Mouse (Mus musculus) effector memory CD4-positive, alpha-beta T cell, adult 7 months (primary cell): ENCODE data around the gene Vmn2r29. TPM values are rescaled to one million over a fixed set of nuclear protein-coding genes. Genes with fewer than 3 reads are reported as not detected.

Experiments
- polyA plus RNA-seq: library from polyadenylated mRNA; unstranded; fragments of 100-300 nt; shearing (Covaris generic); gene quantifications from one replicate; pipeline ENCODE4 v1.2.1, GENCODE M21; 2017

Gene Vmn2r29
- polyA plus RNA-seq = not detected

DNA sequence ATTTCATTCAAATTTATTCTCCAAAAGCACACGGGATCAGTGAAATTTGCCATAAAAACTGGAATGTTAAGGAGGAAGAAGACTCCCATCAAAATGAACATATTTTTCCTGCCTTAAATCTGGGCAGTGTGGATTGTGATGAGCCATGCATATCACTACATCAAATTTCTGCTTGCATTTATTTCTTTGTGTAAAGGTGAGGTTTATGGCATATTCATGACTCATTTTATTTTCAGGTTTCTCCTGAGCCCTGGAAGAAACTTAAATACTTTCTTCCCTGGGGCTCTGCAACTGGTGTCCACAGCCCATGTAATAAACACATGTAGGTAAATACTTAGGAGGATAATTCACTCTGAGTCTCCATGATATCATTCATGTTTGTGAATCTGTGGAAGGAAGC lies at the start of gene Vmn2r29:
Gene Vmn2r29 (minus strand): TSS at position 101 of the 400 bp plus-strand sequence.

GRCm38 (mm10) chr7:7277966-7278567 lies 30.9 kb upstream of the Vmn2r29 start, which contains the start of gene Gm45844:
TSS of gene Gm45844 (minus strand) at chr7:7278289.

GRCm38 (mm10) chr7:7209313-7210151 lies 37.6 kb downstream of the Vmn2r29 start, which contains the start of gene Zfp772:
TSS of gene Zfp772 (minus strand) at chr7:7209998.

Other genes starting within 250 kb of the Vmn2r29 start
- 67.5 TPM for gene Zfp954, start 125.8 kb downstream of the Vmn2r29 start, polyA plus RNA-seq
- 24.0 TPM for gene Zfp773, start 110.6 kb downstream of the Vmn2r29 start, polyA plus RNA-seq
- 1.4 TPM for gene Zfp418, start 76.0 kb downstream of the Vmn2r29 start, polyA plus RNA-seq
- 2.0 TPM for gene Zfp772, start 37.3 kb downstream of the Vmn2r29 start, polyA plus RNA-seq
- gene Gm45844, start 31.0 kb upstream of the Vmn2r29 start, polyA plus RNA-seq = 0.85 TPM
- gene Clcn4, start 53.5 kb upstream of the Vmn2r29 start, polyA plus RNA-seq = 65.0 TPM
- not detected for gene Vmn2r30, start 90.3 kb upstream of the Vmn2r29 start, polyA plus RNA-seq
- gene Gm45783, start 127.2 kb upstream of the Vmn2r29 start, polyA plus RNA-seq = not detected
- gene Vmn2r31, start 152.4 kb upstream of the Vmn2r29 start, polyA plus RNA-seq = 0.20 TPM
- not detected for gene Vmn2r32, start 232.7 kb upstream of the Vmn2r29 start, polyA plus RNA-seq